Mouse (Mus musculus): ENCODE measurements around the gene Olfr780.
"Not testable (repeated sequence)": the region's sequence is repeated elsewhere in the genome, so short reads cannot be mapped to it uniquely, and the experiment has no call there.

The Olfr780 gene

GRCm38 (mm10) chr10:129317817-129318216 is at the start of gene Olfr780:
Olfr780 (plus strand) TSS chr10:129318117.
- no peak for DNase-seq (ENCODE audit: low spot score in 2 of 2)

- DNase-seq (ENCODE audit: low spot score in 2 of 2) = no peak
Measured at GRCm38 (mm10) chr10:129271081-129271535, 46.8 kb upstream of the Olfr780 start, which contains the start of gene Olfr777. Olfr777 (minus strand) TSS chr10:129271485.

- DNase-seq (ENCODE audit: low spot score in 2 of 2) = not testable (repeated sequence)
Measured at GRCm38 (mm10) chr10:129312973-129313372, 4.9 kb upstream of the Olfr780 start.

- DNase-seq (ENCODE audit: low spot score in 2 of 2) = not testable (repeated sequence)
Measured at GRCm38 (mm10) chr10:129313521-129313920, 4.4 kb upstream of the Olfr780 start.

GRCm38 (mm10) chr10:129328554-129328953 is 10.6 kb downstream of the Olfr780 start, which contains the start of gene Olfr781:
Olfr781 (plus strand) TSS chr10:129328854.
- no peak for DNase-seq (ENCODE audit: low spot score in 2 of 2)

- DNase-seq (ENCODE audit: low spot score in 2 of 2) = no peak
Measured at GRCm38 (mm10) chr10:129348550-129348949, 30.6 kb downstream of the Olfr780 start, which contains the start of gene Olfr782. Olfr782 (plus strand) TSS chr10:129348850.

GRCm38 (mm10) chr10:129352475-129352874 is 34.6 kb downstream of the Olfr780 start:
- not testable (repeated sequence) for DNase-seq (ENCODE audit: low spot score in 2 of 2)

GRCm38 (mm10) chr10:129356496-129356895 is 38.6 kb downstream of the Olfr780 start:
- not testable (repeated sequence) for DNase-seq (ENCODE audit: low spot score in 2 of 2)

GRCm38 (mm10) chr10:129357307-129357706 is 39.4 kb downstream of the Olfr780 start:
- no peak for DNase-seq (ENCODE audit: low spot score in 2 of 2)
